Mouse (Mus musculus) intestine, postnatal 0 days (tissue): ENCODE data around the gene Dio1. TPM values are rescaled to one million over a fixed set of nuclear protein-coding genes. Genes with fewer than 3 reads are reported as not detected.

ENCODE experiments used
- ATAC-seq: fragments of 200-750 bp; cut with Nextera tagmentation; 2 replicates; pipeline ENCODE4 v1.8.0; 2017; ENCODE audit warnings: mild to moderate bottlenecking, moderate TSS enrichment, moderate library complexity
- H3K27ac ChIP-seq: fragments of 300-500 bp; sonication (generic); 2 replicates; pipeline ENCODE4 v1.5.1; 2014; ENCODE audit warnings: mild to moderate bottlenecking, low read depth, low read length, moderate library complexity
- H3K27me3 ChIP-seq: fragments of 300-500 bp; sonication (generic); replicated peaks from 2 replicates; pipeline ENCODE4 v1.6.1; 2014; ENCODE audit warnings: low read length, mixed read lengths; ENCODE audit not compliant: control insufficient read depth, insufficient read depth
- H3K36me3 ChIP-seq: fragments of 300-500 bp; sonication (generic); 2 replicates; pipeline ENCODE4 v1.6.1; 2014; ENCODE audit warnings: mild to moderate bottlenecking, moderate library complexity; ENCODE audit not compliant: control insufficient read depth, insufficient read depth
- H3K4me1 ChIP-seq: fragments of 300-500 bp; sonication (generic); replicated peaks from 2 replicates; pipeline ENCODE4 v1.6.1; 2014; ENCODE audit warnings: antibody characterized with exemption, low read length, mixed read lengths; ENCODE audit not compliant: control insufficient read depth, insufficient read depth
- H3K4me2 ChIP-seq: fragments of 300-500 bp; sonication (generic); replicated peaks from 2 replicates; pipeline ENCODE4 v1.6.1; 2014; ENCODE audit warnings: low read depth, mild to moderate bottlenecking, moderate library complexity
- H3K4me3 ChIP-seq: fragments of 300-500 bp; sonication (generic); 2 replicates; pipeline ENCODE4 v1.5.1; 2014; ENCODE audit warnings: low read depth, low read length
- H3K9ac ChIP-seq: fragments of 300-500 bp; sonication (generic); 2 replicates; pipeline ENCODE4 v1.6.1; 2014; ENCODE audit warnings: mild to moderate bottlenecking, low read depth, low read length
- H3K9me3 ChIP-seq: fragments of 300-500 bp; sonication (generic); 2 replicates; pipeline ENCODE4 v1.6.1; 2016; ENCODE audit warnings: mixed run types; ENCODE audit not compliant: control insufficient read depth
- CTCF ChIP-seq: sonication (generic); IDR thresholded peaks from 2 replicates; pipeline ENCODE4 v1.5.1; 2016; ENCODE audit warnings: low read depth, mild to moderate bottlenecking, control low read depth, antibody characterized with exemption, moderate library complexity
- WGBS: fragments of 180-500 bp; shearing (Covaris S2); extraction: QIAGEN DNeasy Blood & Tissue Kit; methylation state at CpG from one replicate; pipeline ENCODE4 v1.1.7; 2014; 5-methylcytosine and 5-hydroxymethylcytosine counted together
- polyA plus RNA-seq: library from polyadenylated mRNA; unstranded; fragments of >200 nt; fragmentation: Nextera tagmentation; extraction: Ambion mirVana; gene quantifications from 2 replicates; pipeline ENCODE4 v1.2.1, GENCODE M21; 2015

Dio1 gene
- polyA plus RNA-seq, 1 experiment from 2014 or later, result 67.4 TPM

DNA sequence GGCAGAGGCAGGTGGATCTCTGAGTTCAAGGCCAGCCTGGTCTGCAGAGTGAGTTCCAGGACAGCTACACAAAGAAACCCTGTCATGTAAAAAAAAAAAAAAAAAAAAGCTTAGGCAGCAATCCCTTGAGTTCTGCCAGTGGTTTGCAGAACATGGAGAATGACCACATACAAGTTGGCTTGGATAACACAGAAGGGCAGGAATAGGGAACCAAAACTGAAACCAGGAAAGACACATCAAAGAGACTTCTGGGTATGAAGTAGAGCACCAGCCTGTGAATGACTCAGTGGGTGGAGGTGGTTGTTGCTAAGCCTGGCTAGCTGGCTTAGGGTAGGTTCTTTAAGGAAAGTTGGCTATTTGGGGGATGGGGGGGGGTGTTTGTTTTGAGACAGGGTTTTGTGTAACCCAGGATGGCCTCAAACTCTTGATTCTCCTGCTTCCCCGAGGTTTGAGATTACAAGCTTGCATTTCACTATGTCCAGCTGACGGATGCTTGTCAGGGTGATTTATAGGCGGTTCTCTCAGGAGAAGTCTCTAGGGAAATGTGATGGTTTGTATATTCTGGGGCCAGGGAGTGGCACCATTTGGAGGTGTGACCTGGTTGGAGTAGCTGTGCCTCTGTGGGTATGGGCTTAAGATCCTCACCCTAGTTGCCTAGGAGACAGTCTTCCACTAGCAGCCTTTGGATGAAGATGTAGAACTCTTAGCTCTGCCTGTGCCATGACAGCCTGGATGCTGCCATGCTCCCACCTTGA lies 21.3 kb downstream of the Dio1 start:
- peak; percentile 49 for ATAC-seq
- Histone ChIP-seq H3K9ac (no peak overlapping the region), H3K27ac (no peak overlapping the region), H3K36me3 (no peaks in the 10 kb centered on the region), H3K4me1 (no peaks in the 10 kb centered on the region), H3K27me3 (no peaks in the 10 kb centered on the region), H3K9me3 (no peaks in the 10 kb centered on the region), H3K4me2 (no peak overlapping the region), H3K4me3 (no peak overlapping the region)
- whole genome bisulfite sequencing, result 59% methylated on average over 3 of the region's 3 CpGs
- no peak for TF ChIP-seq CTCF

DNA sequence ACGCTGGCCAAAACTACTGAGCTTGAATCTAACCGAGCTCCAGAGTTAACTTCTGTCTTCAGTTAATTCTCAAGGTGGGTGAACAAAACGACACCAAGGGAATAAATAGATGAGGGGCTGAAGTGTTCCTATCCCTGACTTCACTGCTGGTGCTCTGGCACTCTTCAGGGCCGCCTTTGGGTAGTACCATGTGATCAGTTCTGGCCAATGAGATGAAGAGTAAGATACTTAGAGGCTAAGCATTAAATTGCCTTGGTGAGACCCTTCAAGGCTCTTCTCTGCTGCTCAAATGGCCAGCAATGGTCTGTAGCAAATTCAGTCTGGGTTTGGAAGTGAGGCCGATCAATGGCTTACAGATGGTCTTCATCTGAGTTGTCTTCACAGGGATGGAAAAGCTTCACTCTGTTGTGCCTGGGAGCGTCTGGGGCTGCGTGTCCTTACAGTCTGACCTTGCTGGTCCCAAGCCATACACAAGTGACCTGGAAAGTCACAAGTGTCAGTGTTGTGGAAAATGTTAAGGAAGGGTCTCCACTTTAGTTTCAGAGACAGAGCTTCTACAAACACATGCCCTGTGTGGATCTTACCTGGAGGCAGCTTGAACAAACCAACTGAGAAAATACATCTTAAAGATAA lies 26.0 kb downstream of the Dio1 start:
- Histone ChIP-seq H3K4me2 (no peak overlapping the region), H3K9ac (no peak overlapping the region), H3K27ac (no peak overlapping the region), H3K4me1 (no peaks in the 10 kb centered on the region), H3K9me3 (no peaks in the 10 kb centered on the region), H3K27me3 (no peaks in the 10 kb centered on the region), H3K36me3 (no peaks in the 10 kb centered on the region; the same call in 1 of the 2 replicates), H3K4me3 (no peak overlapping the region)
- WGBS, result 81% methylated on average over 7 of the region's 7 CpGs
- TF ChIP-seq CTCF, result no peak
- ATAC-seq, result no peak

GRCm38 (mm10) chr4:107278188-107278707 lies 28.7 kb downstream of the Dio1 start:
- Histone ChIP-seq H3K27me3 (no peaks in the 10 kb centered on the region), H3K9me3 (no peaks in the 10 kb centered on the region), H3K4me1 (no peaks in the 10 kb centered on the region), H3K27ac (no peak overlapping the region), H3K36me3 (no peaks in the 10 kb centered on the region; the same call in none of the 2 replicates), H3K4me3 (no peak overlapping the region), H3K4me2 (no peak overlapping the region), H3K9ac (no peak overlapping the region)
- WGBS, result 52% methylated on average over 8 of the region's 8 CpGs
- ATAC-seq, result no peak
- TF ChIP-seq CTCF, result no peak

- TF ChIP-seq CTCF, result no peak
- H3K9ac ChIP-seq, result no peak overlapping the region
- no peaks in the 10 kb centered on the region for H3K9me3 ChIP-seq
- H3K36me3 ChIP-seq, result no peaks in the 10 kb centered on the region; the same call in 1 of the 2 replicates
- no peaks in the 10 kb centered on the region for H3K4me1 ChIP-seq
- ATAC-seq, result no peak
- no peak overlapping the region for H3K27ac ChIP-seq
- H3K27me3 ChIP-seq, result no peaks in the 10 kb centered on the region
- whole genome bisulfite sequencing, result 61% methylated on average over 5 of the region's 5 CpGs
- H3K4me3 ChIP-seq, result no peak overlapping the region
- no peak overlapping the region for H3K4me2 ChIP-seq
These were observed 32.5 kb downstream of the Dio1 start for GRCm38 (mm10) chr4:107274511-107274910.

DNA sequence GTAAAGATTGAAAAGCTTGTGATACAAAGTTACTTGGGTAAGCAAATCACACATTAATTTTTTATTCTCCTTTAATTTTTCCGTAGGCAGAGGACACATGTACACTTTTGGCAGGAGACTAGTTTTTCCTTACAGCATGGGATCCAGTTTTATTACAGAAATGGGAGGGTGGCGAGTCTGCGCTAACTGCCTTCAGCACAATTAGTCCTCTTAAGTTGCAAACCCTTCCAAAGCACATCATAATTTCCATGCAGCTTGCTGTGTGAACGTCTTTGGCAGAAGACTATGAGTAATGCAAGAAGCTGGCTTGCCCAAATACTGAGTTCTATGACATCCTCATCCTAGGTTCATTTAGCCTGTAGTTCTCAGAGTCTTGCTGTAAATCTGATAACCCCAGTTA lies 33.3 kb downstream of the Dio1 start:
- Histone ChIP-seq H3K4me3 (no peak overlapping the region), H3K27ac (no peak overlapping the region), H3K9ac (no peak overlapping the region), H3K9me3 (no peaks in the 10 kb centered on the region), H3K27me3 (no peaks in the 10 kb centered on the region), H3K4me1 (no peaks in the 10 kb centered on the region), H3K36me3 (no peaks in the 10 kb centered on the region; the same call in 1 of the 2 replicates), H3K4me2 (no peak overlapping the region)
- TF ChIP-seq CTCF, result no peak
- WGBS, result 81% methylated on average over 4 of the region's 4 CpGs
- no peak for ATAC-seq

- Histone ChIP-seq H3K27me3 (no peaks in the 10 kb centered on the region), H3K4me3 (no peak overlapping the region), H3K9ac (no peak overlapping the region), H3K36me3 (no peaks in the 10 kb centered on the region), H3K4me2 (no peak overlapping the region), H3K4me1 (no peaks in the 10 kb centered on the region), H3K9me3 (no peaks in the 10 kb centered on the region), H3K27ac (no peak overlapping the region)
- peak; percentile 74 for ATAC-seq
- WGBS, result 29% methylated on average over 4 of the region's 4 CpGs
- no peak for TF ChIP-seq CTCF
These were observed 47.0 kb downstream of the Dio1 start for GRCm38 (mm10) chr4:107260001-107260400.
